Mouse (Mus musculus): ENCODE measurements around the gene Cdr2l. TPM values are rescaled to one million over a fixed set of nuclear protein-coding genes. Genes with fewer than 3 reads are reported as not detected.
A peak's percentile ranks its signal among the peaks of the same experiment; 100 is the strongest.

Gene Cdr2l
- total RNA-seq, 1 experiment = 8.5 TPM

DNA sequence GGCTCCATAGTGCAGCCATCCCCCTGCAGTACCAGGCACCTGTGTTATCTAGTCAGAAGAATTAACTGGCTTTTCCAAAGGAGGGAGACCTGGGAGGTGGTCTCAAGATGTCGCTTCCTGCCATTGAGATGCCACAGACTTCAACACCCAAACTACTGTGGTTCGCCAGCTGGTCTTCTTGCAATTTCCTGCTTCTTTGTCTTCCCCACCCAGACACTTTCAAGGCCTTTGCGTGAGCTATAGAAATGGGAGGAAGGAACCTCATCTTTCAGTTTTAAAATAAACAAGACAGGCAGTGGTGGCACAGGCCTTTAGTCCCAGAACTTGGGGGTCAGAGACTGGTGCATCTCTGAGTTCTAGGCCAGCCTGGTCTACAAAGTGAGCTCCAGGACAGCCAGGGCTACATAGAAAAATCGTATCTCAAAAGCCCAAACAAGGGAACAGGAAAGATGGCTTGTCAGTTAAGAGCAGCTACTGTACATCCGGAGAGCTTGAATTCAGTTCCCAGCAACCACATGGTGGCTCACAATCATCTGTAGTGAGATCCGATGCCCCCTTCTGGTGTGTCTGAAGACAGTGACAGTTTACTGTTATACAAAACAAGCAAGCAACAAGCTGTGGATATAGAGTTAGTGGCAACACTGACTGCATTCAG lies 26.7 kb downstream of the Cdr2l start:
- no peak overlapping the region; the same call in 1 of the 2 replicates for H3K27ac ChIP-seq (ENCODE audit: insufficient read depth, low read depth, low read length, poor library complexity, severe bottlenecking)

GRCm38 (mm10) chr11:115409556-115409955 lies 27.8 kb downstream of the Cdr2l start:
- peaks cover 5% of the 10 kb centered on the region; the same call in 1 of the 2 replicates for H3K36me3 ChIP-seq (ENCODE audit: control insufficient read depth, insufficient read depth, low read length, poor library complexity, severe bottlenecking)
- peak overlapping the region; percentile 17; the same call in 1 of the 2 replicates for H3K27ac ChIP-seq (ENCODE audit: insufficient read depth, low read depth, low read length, poor library complexity, severe bottlenecking)
- in situ Hi-C loops (cut with MboI; ENCODE audit: low sequenced_read_pairs in 2 of 2, unreplicated experiment in 2 of 2) = no loop called here
- no peaks in the 10 kb centered on the region for H3K9me3 ChIP-seq (ENCODE audit: control insufficient read depth, insufficient read depth, low read depth, low read length)
- peak overlapping the region; percentile 50; the same call in 1 of the 2 replicates for H3K9ac ChIP-seq (ENCODE audit: insufficient read depth, low read depth, low read length, poor library complexity, severe bottlenecking)
- DNase-seq (ENCODE audit: low read depth, low spot score) = no peak
- H3K4me3 ChIP-seq (ENCODE audit: insufficient read depth in 1 of 2, low read depth in 1 of 2, low read length in 2 of 2, poor library complexity in 1 of 2, severe bottlenecking in 1 of 2) = peak overlapping the region in 1 of 2 experiments; percentile 39; a peak in 1 of 4 replicates
- H3K4me1 ChIP-seq (ENCODE audit: control insufficient read depth in 2 of 2, insufficient read depth in 2 of 2, low read length in 2 of 2, poor library complexity in 1 of 2) = peaks cover 2 to 33% of the 10 kb centered on the region in 2 experiments; a peak in 2 of 4 replicates
- TF ChIP-seq ZC3H11A (IDR thresholded peaks at IDR 0.05; ENCODE audit: borderline replicate concordance, low read depth, low read length) = no peak
- no peak for TF ChIP-seq CHD2 (IDR thresholded peaks at IDR 0.05; ENCODE audit: low read depth, low read length)
- no peak for TF ChIP-seq MAFK (IDR thresholded peaks at IDR 0.05; ENCODE audit: insufficient read depth, low read depth, low read length)
- TF ChIP-seq ZNF384 (IDR thresholded peaks at IDR 0.05; ENCODE audit: low read depth, low read length) = no peak
- no peak for TF ChIP-seq HCFC1 (IDR thresholded peaks at IDR 0.05; ENCODE audit: borderline replicate concordance, insufficient read depth, low read length)

More for the DNA sequence above, 26.7 kb downstream of the Cdr2l start:
- Histone ChIP-seq H3K4me1 (ENCODE audit: control insufficient read depth in 2 of 2, insufficient read depth in 2 of 2, low read length in 2 of 2, poor library complexity in 1 of 2) (peaks cover 6 to 33% of the 10 kb centered on the region in 2 experiments; a peak in 3 of 4 replicates), H3K9me3 (ENCODE audit: control insufficient read depth, insufficient read depth, low read depth, low read length) (no peaks in the 10 kb centered on the region), H3K36me3 (ENCODE audit: control insufficient read depth, insufficient read depth, low read length, poor library complexity, severe bottlenecking) (peaks cover 5% of the 10 kb centered on the region; the same call in 1 of the 2 replicates), H3K4me3 (ENCODE audit: insufficient read depth in 1 of 2, low read depth in 1 of 2, low read length in 2 of 2, poor library complexity in 1 of 2, severe bottlenecking in 1 of 2) (no peak overlapping the region; a peak in 1 of 4 replicates), H3K9ac (ENCODE audit: insufficient read depth, low read depth, low read length, poor library complexity, severe bottlenecking) (peak overlapping the region; percentile 50; the same call in 1 of the 2 replicates)
- in situ Hi-C loops (cut with MboI; ENCODE audit: low sequenced_read_pairs in 2 of 2, unreplicated experiment in 2 of 2) = no loop called here
- TF ChIP-seq ZC3H11A (IDR thresholded peaks at IDR 0.05; ENCODE audit: borderline replicate concordance, low read depth, low read length) (no peak), HCFC1 (IDR thresholded peaks at IDR 0.05; ENCODE audit: borderline replicate concordance, insufficient read depth, low read length) (no peak), MAFK (IDR thresholded peaks at IDR 0.05; ENCODE audit: insufficient read depth, low read depth, low read length) (no peak), CHD2 (IDR thresholded peaks at IDR 0.05; ENCODE audit: low read depth, low read length) (no peak), ZNF384 (IDR thresholded peaks at IDR 0.05; ENCODE audit: low read depth, low read length) (no peak)
- no peak for DNase-seq (ENCODE audit: low read depth, low spot score)

DNA sequence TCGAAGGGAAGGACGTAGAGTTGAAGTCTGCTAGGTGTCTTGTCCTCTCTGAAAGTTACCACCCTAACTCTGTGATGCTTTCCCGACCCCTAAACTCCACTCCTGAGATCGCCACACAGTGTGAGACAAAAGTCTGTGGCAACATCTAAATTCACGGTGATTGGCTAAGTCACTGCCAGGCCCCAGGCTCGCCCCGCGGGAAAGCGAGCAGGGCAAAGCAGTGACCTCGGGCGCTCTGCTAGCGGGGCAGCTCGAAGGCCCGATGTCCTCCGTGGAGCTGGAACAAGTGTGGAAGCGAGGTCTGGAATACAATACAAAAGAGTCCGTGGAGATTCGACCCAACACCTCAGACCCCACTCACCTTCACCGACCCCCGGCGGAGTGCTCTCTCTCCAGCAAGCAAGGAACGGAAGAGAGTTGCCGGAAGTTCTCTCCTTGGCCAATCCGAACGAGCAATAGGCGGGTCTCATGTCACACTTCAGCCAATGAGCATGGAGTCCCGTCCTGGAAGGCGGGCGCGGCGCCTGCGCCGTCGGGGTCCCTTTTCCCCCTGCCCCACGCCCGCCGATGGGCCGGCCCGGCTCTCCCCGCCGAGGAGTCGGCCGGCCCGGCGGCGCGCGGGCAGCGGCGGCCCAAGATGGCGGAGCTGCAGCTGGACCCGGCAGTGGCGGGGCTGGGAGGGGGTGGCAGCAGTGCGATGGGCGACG lies 38.0 kb downstream of the Cdr2l start, which contains the start of the genes Atp5h and Kctd2:
Atp5h (minus strand) TSS at position 432 of the 707 bp plus-strand sequence.
Kctd2 (plus strand) TSS at position 598 of the 707 bp plus-strand sequence.
- peak within 1 kb of the TSS; percentile 92 for H3K9ac ChIP-seq (ENCODE audit: insufficient read depth, low read depth, low read length, poor library complexity, severe bottlenecking)
- peak; percentile 80 for TF ChIP-seq CHD2 (IDR thresholded peaks at IDR 0.05; ENCODE audit: low read depth, low read length)
- TF ChIP-seq ZC3H11A (IDR thresholded peaks at IDR 0.05; ENCODE audit: borderline replicate concordance, low read depth, low read length) = no peak
- peak; percentile 31; the same call in 1 of the 2 replicates for TF ChIP-seq HCFC1 (IDR thresholded peaks at IDR 0.05; ENCODE audit: borderline replicate concordance, insufficient read depth, low read length)
- H3K4me1 ChIP-seq (ENCODE audit: control insufficient read depth in 2 of 2, insufficient read depth in 2 of 2, low read length in 2 of 2, poor library complexity in 1 of 2) = peaks cover 0 to 6% of the 10 kb centered on the region in 2 experiments; a peak in 2 of 4 replicates
- peak within 1 kb of the TSS; percentile 37; the same call in 1 of the 2 replicates for H3K27ac ChIP-seq (ENCODE audit: insufficient read depth, low read depth, low read length, poor library complexity, severe bottlenecking)
- H3K36me3 ChIP-seq (ENCODE audit: control insufficient read depth, insufficient read depth, low read length, poor library complexity, severe bottlenecking) = peaks cover 10% of the 10 kb centered on the region
- no peaks in the 10 kb centered on the region for H3K9me3 ChIP-seq (ENCODE audit: control insufficient read depth, insufficient read depth, low read depth, low read length)
- peak within 1 kb of the TSS; percentile 91 to 97 for H3K4me3 ChIP-seq (ENCODE audit: insufficient read depth in 1 of 2, low read depth in 1 of 2, low read length in 2 of 2, poor library complexity in 1 of 2, severe bottlenecking in 1 of 2)
- in situ Hi-C loops (cut with MboI; ENCODE audit: low sequenced_read_pairs in 2 of 2, unreplicated experiment in 2 of 2) = no loop called here
- DNase-seq (ENCODE audit: low read depth, low spot score) = peak; percentile 92

- H3K4me3 ChIP-seq (ENCODE audit: insufficient read depth in 1 of 2, low read depth in 1 of 2, low read length in 2 of 2, poor library complexity in 1 of 2, severe bottlenecking in 1 of 2) = peak overlapping the region; percentile 84 to 97
- no peak for TF ChIP-seq ZC3H11A (IDR thresholded peaks at IDR 0.05; ENCODE audit: borderline replicate concordance, low read depth, low read length)
- no peak for TF ChIP-seq CHD2 (IDR thresholded peaks at IDR 0.05; ENCODE audit: low read depth, low read length)
- TF ChIP-seq ZNF384 (IDR thresholded peaks at IDR 0.05; ENCODE audit: low read depth, low read length) = no peak
- no peak for TF ChIP-seq MAFK (IDR thresholded peaks at IDR 0.05; ENCODE audit: insufficient read depth, low read depth, low read length)
- no peak for TF ChIP-seq HCFC1 (IDR thresholded peaks at IDR 0.05; ENCODE audit: borderline replicate concordance, insufficient read depth, low read length)
- H3K27ac ChIP-seq (ENCODE audit: insufficient read depth, low read depth, low read length, poor library complexity, severe bottlenecking) = 0 out of 2 replicates have a peak overlapping the region, but pooled peaks have one; percentile 26
- in situ Hi-C loops (cut with MboI; ENCODE audit: low sequenced_read_pairs in 2 of 2, unreplicated experiment in 2 of 2) = no loop called here
- H3K9me3 ChIP-seq (ENCODE audit: control insufficient read depth, insufficient read depth, low read depth, low read length) = no peaks in the 10 kb centered on the region
- no peak for DNase-seq (ENCODE audit: low read depth, low spot score)
- H3K9ac ChIP-seq (ENCODE audit: insufficient read depth, low read depth, low read length, poor library complexity, severe bottlenecking) = peak overlapping the region; percentile 86
- peaks cover 0 to 4% of the 10 kb centered on the region in 2 experiments; a peak in 2 of 4 replicates for H3K4me1 ChIP-seq (ENCODE audit: control insufficient read depth in 2 of 2, insufficient read depth in 2 of 2, low read length in 2 of 2, poor library complexity in 1 of 2)
- peaks cover 3% of the 10 kb centered on the region; the same call in 1 of the 2 replicates for H3K36me3 ChIP-seq (ENCODE audit: control insufficient read depth, insufficient read depth, low read length, poor library complexity, severe bottlenecking)
Measured at GRCm38 (mm10) chr11:115420336-115421190, 38.8 kb downstream of the Cdr2l start.
